ENCODE assay signal across 30 mouse cellular contexts in the genomic region with DNA sequence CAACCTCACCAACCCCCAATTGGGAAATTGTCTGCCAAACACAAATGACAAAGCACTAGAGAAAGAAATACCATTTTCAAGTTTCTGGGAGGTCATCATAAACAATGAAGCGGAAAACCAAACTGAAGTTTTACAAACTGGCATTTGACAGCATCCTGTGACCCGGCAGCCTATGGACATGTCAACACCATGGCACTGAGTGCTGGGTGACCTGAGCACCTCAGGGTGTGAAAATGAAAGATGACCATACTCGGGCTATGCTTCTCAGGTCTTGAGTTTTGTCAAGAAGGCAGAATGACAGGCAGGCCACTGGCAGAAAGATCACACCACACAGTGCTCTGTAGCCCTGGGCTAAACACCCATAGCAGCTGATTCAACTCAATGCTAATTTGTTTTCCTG.
DNase-seq lines count a peak whose midpoint lies in the region; ATAC-seq and TF ChIP-seq lines count a peak whose summit lies in the region.
"Had no signal": no experiment of that assay in that cellular context is flagged by ENCODE, and none has a peak within 500 bp of the region (broad histone marks: within the 10 kb centered on the region; RNA-seq: fewer than 3 reads in every experiment).

No protein-coding gene starts in this region.

- no peak for TF ChIP-seq CTCF in lung, embryonic 14.5 days (IDR thresholded peaks at IDR 0.05; ENCODE audit: low read depth)
- no peak for TF ChIP-seq CTCF in brain, embryonic 14.5 days (IDR thresholded peaks at IDR 0.05; ENCODE audit: borderline replicate concordance, extremely low read depth, insufficient read depth, insufficient read length)

- H3K4me2 ChIP-seq in forebrain, embryonic 16.5 days (ENCODE audit: low read length) = no peak overlapping the region
- H3K4me2 ChIP-seq in forebrain, embryonic 11.5 days (ENCODE audit: low read depth, low read length, severe bottlenecking) = no peak overlapping the region
- H3K4me2 ChIP-seq in lung, embryonic 14.5 days = no peak overlapping the region
- H3K4me2 ChIP-seq in neural tube, embryonic 13.5 days = no peak overlapping the region
- H3K4me2 ChIP-seq in neural tube, embryonic 15.5 days = no peak overlapping the region
- H3K4me2 ChIP-seq in kidney, embryonic 16.5 days (replicated peaks; ENCODE audit: low read depth, low read length) = no peak overlapping the region
- H3K4me2 ChIP-seq: embryonic facial prominence, embryonic 13.5 days; embryonic facial prominence, embryonic 15.5 days; forebrain, embryonic 13.5 days; forebrain, embryonic 15.5 days had no signal

- H3K4me3 ChIP-seq in forebrain, embryonic 16.5 days (replicated peaks; ENCODE audit: low read length) = no peak overlapping the region
- no peak overlapping the region for H3K4me3 ChIP-seq in forebrain, embryonic 11.5 days (ENCODE audit: low read depth, low read length)
- no peak overlapping the region for H3K4me3 ChIP-seq in lung, embryonic 14.5 days (ENCODE audit: low read depth, low read length)
- H3K4me3 ChIP-seq in neural tube, embryonic 13.5 days = no peak overlapping the region
- H3K4me3 ChIP-seq in neural tube, embryonic 15.5 days (replicated peaks) = no peak overlapping the region
- H3K4me3 ChIP-seq in kidney, embryonic 16.5 days (ENCODE audit: low read length) = no peak overlapping the region
- H3K4me3 ChIP-seq: embryonic facial prominence, embryonic 13.5 days; embryonic facial prominence, embryonic 15.5 days; erythroblast, embryonic 14.5 days; forebrain, embryonic 10.5 days; forebrain, embryonic 13.5 days; forebrain, embryonic 15.5 days had no signal

- ATAC-seq in forebrain, embryonic 16.5 days = 0 out of 2 replicates have a peak, but pooled peaks have one; percentile 32
- no peak for ATAC-seq in forebrain, embryonic 11.5 days (replicated peaks; ENCODE audit: low FRiP score)
- peak; percentile 68; the same call in 1 of the 2 replicates for ATAC-seq in lung, embryonic 14.5 days (ENCODE audit: insufficient read depth)
- 0 out of 2 replicates have a peak, but pooled peaks have one; percentile 27 for ATAC-seq in neural tube, embryonic 13.5 days (ENCODE audit: low read depth)
- no peak for ATAC-seq in neural tube, embryonic 15.5 days (ENCODE audit: low FRiP score)
- no peak for ATAC-seq in kidney, embryonic 16.5 days (ENCODE audit: low FRiP score, low TSS enrichment)
- ATAC-seq: activated CD4-positive, CD25-positive, alpha-beta regulatory T cell, adult 4 months; CD4-positive, CD25-positive, alpha-beta regulatory T cell, adult 4 months; forebrain, embryonic 13.5 days; forebrain, embryonic 15.5 days; Patski had no signal

- H3K36me3 ChIP-seq in forebrain, embryonic 16.5 days (ENCODE audit: control insufficient read depth, insufficient read depth) = no peaks in the 10 kb centered on the region
- no peaks in the 10 kb centered on the region for H3K36me3 ChIP-seq in forebrain, embryonic 11.5 days (ENCODE audit: control insufficient read depth, insufficient read depth, low read length)
- H3K36me3 ChIP-seq in lung, embryonic 14.5 days (ENCODE audit: insufficient read depth) = no peaks in the 10 kb centered on the region
- H3K36me3 ChIP-seq in neural tube, embryonic 13.5 days = no peaks in the 10 kb centered on the region
- no peaks in the 10 kb centered on the region for H3K36me3 ChIP-seq in neural tube, embryonic 15.5 days
- no peaks in the 10 kb centered on the region for H3K36me3 ChIP-seq in kidney, embryonic 16.5 days (ENCODE audit: insufficient read depth, low read length)
- H3K36me3 ChIP-seq: embryonic facial prominence, embryonic 13.5 days; embryonic facial prominence, embryonic 15.5 days; forebrain, embryonic 10.5 days; forebrain, embryonic 15.5 days; G1E had no signal

- no peak for DNase-seq in forebrain, embryonic 11.5 days (ENCODE audit: low spot score)
- peak; percentile 54 for DNase-seq in lung, embryonic 14.5 days
- no peak for DNase-seq in lung, postnatal 36 days
- DNase-seq in brain, embryonic 14.5 days (ENCODE audit: low read depth) = peak; percentile 15
- DNase-seq: adrenal gland, adult 8-10 months; adrenal gland, postnatal 14 days; adrenal gland, postnatal 36 days; B cell, adult 2 months; cerebellum, adult 11 months; cerebellum, adult 18-20 months; cerebellum, adult 8-10 months; cerebellum, adult 9-11 months; cerebellum, postnatal 14 days; cerebellum, postnatal 36 days; embryo, embryonic 11 days had no signal

- no peak overlapping the region for H3K9ac ChIP-seq in forebrain, embryonic 16.5 days (replicated peaks; ENCODE audit: low read depth, low read length)
- H3K9ac ChIP-seq in forebrain, embryonic 11.5 days (ENCODE audit: low read length) = no peak overlapping the region
- H3K9ac ChIP-seq in lung, embryonic 14.5 days = no peak overlapping the region
- no peak overlapping the region for H3K9ac ChIP-seq in neural tube, embryonic 13.5 days
- H3K9ac ChIP-seq in neural tube, embryonic 15.5 days (replicated peaks) = no peak overlapping the region
- H3K9ac ChIP-seq in kidney, embryonic 16.5 days (replicated peaks; ENCODE audit: low read length) = no peak overlapping the region
- H3K9ac ChIP-seq: embryonic facial prominence, embryonic 13.5 days; embryonic facial prominence, embryonic 15.5 days; forebrain, embryonic 13.5 days; forebrain, embryonic 15.5 days had no signal

- no peak for TF ChIP-seq POLR2A in brain, embryonic 14.5 days (IDR thresholded peaks at IDR 0.05; ENCODE audit: borderline replicate concordance, extremely low read depth, insufficient read depth, insufficient read length, poor library complexity, severe bottlenecking)

- H3K4me1 ChIP-seq in forebrain, embryonic 16.5 days (replicated peaks; ENCODE audit: control insufficient read depth, insufficient read depth, low read length) = peaks cover 12% of the 10 kb centered on the region
- no peaks in the 10 kb centered on the region for H3K4me1 ChIP-seq in forebrain, embryonic 11.5 days (replicated peaks; ENCODE audit: control insufficient read depth, insufficient read depth, low read length)
- no peaks in the 10 kb centered on the region for H3K4me1 ChIP-seq in lung, embryonic 14.5 days (ENCODE audit: insufficient read depth)
- H3K4me1 ChIP-seq in neural tube, embryonic 13.5 days (replicated peaks) = peaks cover 14% of the 10 kb centered on the region
- peaks cover 8% of the 10 kb centered on the region for H3K4me1 ChIP-seq in neural tube, embryonic 15.5 days
- 0 out of 2 replicates have a peak, but pooled peaks cover 3% of the 10 kb centered on the region for H3K4me1 ChIP-seq in kidney, embryonic 16.5 days (ENCODE audit: insufficient read depth, low read length)

- no peaks in the 10 kb centered on the region for H3K27me3 ChIP-seq in forebrain, embryonic 16.5 days (replicated peaks; ENCODE audit: control insufficient read depth, insufficient read depth, low read length)
- H3K27me3 ChIP-seq in forebrain, embryonic 11.5 days (ENCODE audit: control insufficient read depth, insufficient read depth, low read length) = no peaks in the 10 kb centered on the region
- H3K27me3 ChIP-seq in lung, embryonic 14.5 days (ENCODE audit: insufficient read depth, low read length) = no peaks in the 10 kb centered on the region
- no peaks in the 10 kb centered on the region for H3K27me3 ChIP-seq in neural tube, embryonic 13.5 days
- no peaks in the 10 kb centered on the region for H3K27me3 ChIP-seq in neural tube, embryonic 15.5 days (replicated peaks)
- no peaks in the 10 kb centered on the region for H3K27me3 ChIP-seq in kidney, embryonic 16.5 days (ENCODE audit: insufficient read depth, low read length)
- H3K27me3 ChIP-seq: CH12.LX; embryonic facial prominence, embryonic 13.5 days; embryonic facial prominence, embryonic 15.5 days; forebrain, embryonic 13.5 days; forebrain, embryonic 15.5 days; Patski had no signal

- H3K9me3 ChIP-seq in forebrain, embryonic 16.5 days (ENCODE audit: control insufficient read depth, low read length) = no peaks in the 10 kb centered on the region
- H3K9me3 ChIP-seq in forebrain, embryonic 11.5 days (ENCODE audit: control insufficient read depth, low read length) = no peaks in the 10 kb centered on the region
- H3K9me3 ChIP-seq in lung, embryonic 14.5 days (ENCODE audit: low read depth, low read length) = no peaks in the 10 kb centered on the region
- H3K9me3 ChIP-seq in neural tube, embryonic 13.5 days = no peaks in the 10 kb centered on the region
- H3K9me3 ChIP-seq in neural tube, embryonic 15.5 days (replicated peaks) = no peaks in the 10 kb centered on the region
- no peaks in the 10 kb centered on the region for H3K9me3 ChIP-seq in kidney, embryonic 16.5 days (ENCODE audit: low read length)
- H3K9me3 ChIP-seq: embryonic facial prominence, embryonic 13.5 days; embryonic facial prominence, embryonic 15.5 days; forebrain, embryonic 10.5 days; forebrain, embryonic 13.5 days; forebrain, embryonic 15.5 days had no signal

- no peak overlapping the region for H3K27ac ChIP-seq in forebrain, embryonic 16.5 days (ENCODE audit: low read length)
- H3K27ac ChIP-seq in forebrain, embryonic 11.5 days (ENCODE audit: low read depth, low read length) = no peak overlapping the region
- no peak overlapping the region for H3K27ac ChIP-seq in lung, embryonic 14.5 days (ENCODE audit: low read depth)
- no peak overlapping the region for H3K27ac ChIP-seq in neural tube, embryonic 13.5 days (replicated peaks)
- H3K27ac ChIP-seq in neural tube, embryonic 15.5 days (replicated peaks) = no peak overlapping the region
- no peak overlapping the region for H3K27ac ChIP-seq in kidney, embryonic 16.5 days (ENCODE audit: low read length)
- H3K27ac ChIP-seq: embryonic facial prominence, embryonic 13.5 days; embryonic facial prominence, embryonic 15.5 days; forebrain, embryonic 10.5 days; forebrain, embryonic 13.5 days; forebrain, embryonic 15.5 days had no signal

- WGBS in forebrain, embryonic 16.5 days = 66% methylated on average over 3 of the region's 3 CpGs
- 77% methylated on average over 3 of the region's 3 CpGs for WGBS in forebrain, embryonic 11.5 days
- 29% methylated on average over 3 of the region's 3 CpGs for WGBS in lung, embryonic 14.5 days
- 69% methylated on average over 3 of the region's 3 CpGs for WGBS in neural tube, embryonic 13.5 days
- 73% methylated on average over 3 of the region's 3 CpGs for WGBS in neural tube, embryonic 15.5 days
- 38% methylated on average over 3 of the region's 3 CpGs for WGBS in kidney, embryonic 16.5 days

Comparison
In these comparisons a context has a peak if more than half of its experiments do, and no peak if none do; other contexts are left out.
1. ATAC-seq: peak in forebrain, embryonic 16.5 days (single experiment), lung, embryonic 14.5 days (single experiment) and neural tube, embryonic 13.5 days (single experiment); none in forebrain, embryonic 11.5 days (single experiment), neural tube, embryonic 15.5 days (single experiment) and kidney, embryonic 16.5 days (single experiment).
2. DNase-seq: peak in lung, embryonic 14.5 days (single experiment) and brain, embryonic 14.5 days (single experiment); none in forebrain, embryonic 11.5 days (single experiment) and lung, postnatal 36 days (single experiment).